Mouse (Mus musculus) small intestine, adult 2 months (tissue): ENCODE measurements around the gene Lrrc8b.

Experiments used
- CTCF ChIP-seq: fragments of 200-500 bp; IDR thresholded peaks from 2 replicates; pipeline ENCODE4 v1.5.1; 2012; ENCODE audit warnings: low read depth, mild to moderate bottlenecking, control low read depth, inconsistent platforms, low read length, moderate library complexity, mixed read lengths; ENCODE audit not compliant: insufficient replicate concordance, insufficient read length; ENCODE audit errors: extremely low read depth
- POLR2A ChIP-seq: fragments of 200-500 bp; IDR thresholded peaks from 2 replicates; pipeline ENCODE4 v1.6.1; 2012; ENCODE audit warnings: low read depth, mild to moderate bottlenecking, control low read depth, inconsistent platforms, low read length, moderate library complexity

DNA sequence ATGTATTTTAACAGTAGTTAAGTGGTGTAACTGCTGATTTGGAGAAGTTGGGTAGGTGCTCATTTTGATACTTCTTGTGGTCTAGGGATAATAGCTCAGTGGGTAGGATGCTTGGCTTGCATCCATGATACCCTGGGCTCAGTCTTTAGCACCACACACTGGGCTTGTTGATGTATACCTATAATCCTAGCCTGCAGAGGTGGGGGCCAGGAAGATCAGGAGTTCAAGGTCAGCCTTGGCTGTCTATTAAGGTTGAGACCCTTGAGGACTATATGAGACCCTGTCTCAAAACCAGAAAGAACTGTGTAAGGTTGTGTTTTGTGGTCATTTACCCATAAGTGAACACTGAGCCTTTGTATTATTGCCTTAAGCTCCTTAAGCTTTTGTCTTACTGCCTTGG, 49.1 kb downstream of the Lrrc8b start:
- TF ChIP-seq CTCF (no peak), POLR2A (no peak)
